Mouse (Mus musculus): ENCODE results near the gene Ces1a. TPM values are rescaled to one million over a fixed set of nuclear protein-coding genes. Genes with fewer than 3 reads are reported as not detected.

Ces1a gene
- total and polyA plus RNA-seq, 3 experiments = not detected

DNA sequence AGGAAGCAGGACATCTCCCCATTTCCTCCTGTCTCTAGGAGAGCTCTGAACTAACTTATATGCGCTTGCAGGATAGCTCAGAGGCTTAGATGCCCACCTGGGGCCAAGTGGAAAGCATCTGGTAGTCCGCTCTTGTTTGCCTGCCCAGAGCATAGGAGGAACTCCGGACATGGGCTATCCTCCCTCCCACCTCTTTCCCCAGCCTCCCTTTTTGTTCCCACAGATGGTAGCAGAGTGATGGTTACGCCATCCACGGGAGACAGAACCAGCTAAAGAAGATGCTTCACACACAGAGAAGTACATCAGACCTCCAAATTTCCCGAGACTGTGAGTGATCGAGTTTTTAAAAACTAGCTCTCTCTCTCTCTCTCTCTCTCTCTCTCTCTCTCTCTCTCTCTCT lies 40.2 kb upstream of the Ces1a start:
- Histone ChIP-seq H3K36me3 (ENCODE audit: control insufficient read depth in 1 of 2, insufficient read depth in 2 of 2, low read length in 2 of 2) (no peaks in the 10 kb centered on the region), H3K27me3 (ENCODE audit: control insufficient read depth in 1 of 2, insufficient read depth in 2 of 2, low read length in 2 of 2) (no peaks in the 10 kb centered on the region), H3K27ac (ENCODE audit: control insufficient read depth, low read depth, low read length) (no peak overlapping the region), H3K4me3 (ENCODE audit: control insufficient read depth in 1 of 2, insufficient read depth in 1 of 2, low read depth in 2 of 2, low read length in 2 of 2) (no peak overlapping the region), H3K9me3 (replicated peaks; ENCODE audit: insufficient read depth, low read length) (no peaks in the 10 kb centered on the region), H3K9ac (ENCODE audit: control insufficient read depth, low read depth, low read length, poor library complexity, severe bottlenecking) (no peak overlapping the region), H3K4me1 (ENCODE audit: control insufficient read depth in 1 of 2, insufficient read depth in 2 of 2, low read length in 2 of 2) (no peaks in the 10 kb centered on the region), H3K79me2 (ENCODE audit: control insufficient read depth, insufficient read depth, low read length, poor library complexity) (no peaks in the 10 kb centered on the region)
- DNase-seq (ENCODE audit: low read depth, low spot score) = no peak
- TF ChIP-seq E2F4 (IDR thresholded peaks at IDR 0.05; ENCODE audit: borderline replicate concordance, low read depth, low read length) (no peak), GABPA (IDR thresholded peaks at IDR 0.05; ENCODE audit: low read depth, low read length) (no peak), SIN3A (IDR thresholded peaks at IDR 0.05; ENCODE audit: low read length) (no peak), ELF1 (IDR thresholded peaks at IDR 0.05; ENCODE audit: low read depth, low read length) (no peak), ZKSCAN1 (IDR thresholded peaks at IDR 0.05; ENCODE audit: low read depth, low read length) (no peak), MAZ (IDR thresholded peaks at IDR 0.05; ENCODE audit: low read depth, low read length) (no peak), USF2 (IDR thresholded peaks at IDR 0.05; ENCODE audit: borderline replicate concordance in 1 of 2, insufficient read depth in 1 of 2, low read depth in 1 of 2, low read length in 2 of 2) (no peak), CHD2 (IDR thresholded peaks at IDR 0.05; ENCODE audit: low read length) (no peak), RCOR1 (IDR thresholded peaks at IDR 0.05; ENCODE audit: low read depth, low read length) (no peak), CTCF (IDR thresholded peaks at IDR 0.05 in 2 of 3, conservative IDR thresholded peaks at IDR 0.05 in 1 of 3; ENCODE audit: control insufficient read depth in 1 of 3, insufficient read depth in 1 of 3, low read depth in 2 of 3, low read length in 3 of 3, poor library complexity in 1 of 3, severe bottlenecking in 1 of 3) (no peak), POLR2AphosphoS5 (IDR thresholded peaks at IDR 0.05; ENCODE audit: borderline replicate concordance, low read depth, low read length) (no peak), TAL1 (IDR thresholded peaks at IDR 0.05; ENCODE audit: low read length) (no peak), CHD1 (IDR thresholded peaks at IDR 0.05; ENCODE audit: low read depth, low read length) (no peak), NRF1 (IDR thresholded peaks at IDR 0.05; ENCODE audit: insufficient read depth, low read depth, low read length, poor library complexity, severe bottlenecking) (no peak), MAFK (IDR thresholded peaks at IDR 0.05; ENCODE audit: borderline replicate concordance, low read depth, low read length) (no peak), USF1 (IDR thresholded peaks at IDR 0.05; ENCODE audit: low read depth, low read length) (no peak), UBTF (IDR thresholded peaks at IDR 0.05; ENCODE audit: borderline replicate concordance, insufficient read depth, low read depth, low read length) (no peak)

- DNase-seq (ENCODE audit: low read depth, low spot score) = no peak
- Histone ChIP-seq H3K9ac (ENCODE audit: control insufficient read depth, low read depth, low read length, poor library complexity, severe bottlenecking) (no peak within 1 kb of the TSS), H3K27ac (ENCODE audit: control insufficient read depth, low read depth, low read length) (no peak within 1 kb of the TSS), H3K4me3 (ENCODE audit: control insufficient read depth in 1 of 2, insufficient read depth in 1 of 2, low read depth in 2 of 2, low read length in 2 of 2) (no peak within 1 kb of the TSS), H3K9me3 (replicated peaks; ENCODE audit: insufficient read depth, low read length) (no peaks in the 10 kb centered on the region), H3K4me1 (ENCODE audit: control insufficient read depth in 1 of 2, insufficient read depth in 2 of 2, low read length in 2 of 2) (no peaks in the 10 kb centered on the region), H3K27me3 (ENCODE audit: control insufficient read depth in 1 of 2, insufficient read depth in 2 of 2, low read length in 2 of 2) (no peaks in the 10 kb centered on the region), H3K36me3 (ENCODE audit: control insufficient read depth in 1 of 2, insufficient read depth in 2 of 2, low read length in 2 of 2) (no peaks in the 10 kb centered on the region), H3K79me2 (ENCODE audit: control insufficient read depth, insufficient read depth, low read length, poor library complexity) (no peaks in the 10 kb centered on the region)
- TF ChIP-seq EP300 (IDR thresholded peaks at IDR 0.05; ENCODE audit: low read depth in 1 of 2, low read length in 2 of 2) (no peak), E2F4 (IDR thresholded peaks at IDR 0.05; ENCODE audit: borderline replicate concordance, low read depth, low read length) (no peak), TBP (IDR thresholded peaks at IDR 0.05; ENCODE audit: low read depth, low read length) (no peak), JUND (IDR thresholded peaks at IDR 0.05; ENCODE audit: low read depth, low read length) (no peak), MYC (IDR thresholded peaks at IDR 0.05; ENCODE audit: low read depth, low read length) (no peak), NELFE (IDR thresholded peaks at IDR 0.05; ENCODE audit: low read depth, low read length) (no peak), KAT2A (conservative IDR thresholded peaks at IDR 0.05; ENCODE audit: low read depth, low read length) (no peak), MAFK (IDR thresholded peaks at IDR 0.05; ENCODE audit: borderline replicate concordance, low read depth, low read length) (no peak), MXI1 (IDR thresholded peaks at IDR 0.05; ENCODE audit: low read depth, low read length) (no peak), MEF2A (IDR thresholded peaks at IDR 0.05; ENCODE audit: extremely low read depth, insufficient replicate concordance, low read depth, low read length, poor library complexity, severe bottlenecking) (no peak), TAL1 (IDR thresholded peaks at IDR 0.05; ENCODE audit: low read length) (no peak)
Observed at GRCm38 (mm10) chr8:93079887-93080286, 31.9 kb upstream of the Ces1a start, which contains the start of gene Ces1b. Gene Ces1b, minus strand, starts transcription at chr8:93080017.
